23 mouse cellular contexts compared by ENCODE assay signal in the genomic region with DNA sequence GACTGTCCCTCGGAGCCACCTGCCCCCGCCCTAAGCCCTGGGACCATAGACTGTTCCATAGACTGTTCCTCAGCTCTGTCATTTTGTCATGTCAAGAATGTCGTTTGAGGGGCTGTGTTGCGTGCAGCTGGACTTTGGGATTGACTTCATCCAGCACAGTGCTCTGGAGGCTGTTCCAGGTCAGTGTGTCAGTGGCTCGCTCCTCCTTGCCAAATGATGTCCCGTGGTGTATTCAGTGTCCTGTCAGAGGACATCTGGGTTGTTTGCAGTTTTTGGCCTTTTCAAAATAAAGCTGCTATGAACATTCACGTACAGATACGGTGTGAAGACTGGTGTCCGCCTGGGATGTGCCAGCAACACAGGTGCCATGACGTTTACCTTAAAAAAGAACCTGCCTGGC. TPM values are rescaled to one million over a fixed set of nuclear protein-coding genes. Genes with fewer than 3 reads are reported as not detected.
DNase-seq lines count a peak whose midpoint lies in the region; ATAC-seq and TF ChIP-seq lines count a peak whose summit lies in the region.
"Had no signal": no experiment of that assay in that cellular context is flagged by ENCODE, and none has a peak within 500 bp of the region (broad histone marks: within the 10 kb centered on the region; RNA-seq: fewer than 3 reads in every experiment).

No protein-coding gene starts in this region.

- TF ChIP-seq EP300 in liver, postnatal 0 days (IDR thresholded peaks at IDR 0.05; ENCODE audit: low read depth), result no peak

- peak overlapping the region; percentile 72; the same call in 1 of the 2 replicates for H3K27ac ChIP-seq in forebrain, embryonic 15.5 days (replicated peaks)
- H3K27ac ChIP-seq in forebrain, embryonic 12.5 days, result no peak overlapping the region
- no peak overlapping the region for H3K27ac ChIP-seq in liver, adult 2 months (replicated peaks; ENCODE audit: insufficient read depth, low read depth, low read length)
- H3K27ac ChIP-seq in liver, postnatal 0 days (ENCODE audit: low read depth), result peak overlapping the region; percentile 50
- no peak overlapping the region for H3K27ac ChIP-seq in liver, embryonic 12.5 days
- H3K27ac ChIP-seq: embryonic facial prominence, embryonic 10.5 days; embryonic facial prominence, embryonic 12.5 days had no signal

- 85% methylated on average over 10 of the region's 10 CpGs for WGBS in forebrain, embryonic 15.5 days
- 94% methylated on average over 10 of the region's 10 CpGs for WGBS in forebrain, embryonic 12.5 days
- 35% methylated on average over 10 of the region's 10 CpGs for WGBS in liver, adult 2 months
- WGBS in liver, postnatal 0 days (ENCODE audit: insufficient replicate concordance), result 67% methylated on average over 10 of the region's 10 CpGs
- 86% methylated on average over 10 of the region's 10 CpGs for WGBS in liver, embryonic 12.5 days (ENCODE audit: insufficient replicate concordance)

- DNase-seq in liver, adult 2 months (ENCODE audit: extremely low read depth, low read depth, low spot score), result peak; percentile 88
- no peak for DNase-seq in liver
- DNase-seq in liver, postnatal 0 days, result peak; percentile 42
- DNase-seq in c-Kit-positive CD71-positive TER-119-positive erythroid progenitor cells, embryonic 14.5 days (ENCODE audit: low spot score), result no peak
- DNase-seq: adrenal gland, adult 2 months; adrenal gland, postnatal 10 days; adrenal gland, postnatal 25 days; cerebellum, adult 11-12 months; cerebellum, adult 2 months; cerebellum, adult 9-10 months; cerebellum, postnatal 25 days had no signal

- no peak for TF ChIP-seq CTCF in liver, adult 2 months (IDR thresholded peaks at IDR 0.05; ENCODE audit: low read depth, low read length)
- no peak for TF ChIP-seq CTCF in liver, postnatal 0 days (IDR thresholded peaks at IDR 0.05; ENCODE audit: low read depth)

- peaks cover 36% of the 10 kb centered on the region for H3K36me3 ChIP-seq in forebrain, embryonic 15.5 days
- H3K36me3 ChIP-seq in forebrain, embryonic 12.5 days (replicated peaks), result peaks cover 53% of the 10 kb centered on the region
- H3K36me3 ChIP-seq in liver, adult 2 months (ENCODE audit: control insufficient read depth, insufficient read depth, low read length), result peaks cover 1% of the 10 kb centered on the region; the same call in 1 of the 2 replicates
- peaks cover 24% of the 10 kb centered on the region for H3K36me3 ChIP-seq in liver, postnatal 0 days (replicated peaks; ENCODE audit: insufficient read depth, low read length)
- peaks cover 61% of the 10 kb centered on the region for H3K36me3 ChIP-seq in liver, embryonic 12.5 days
- H3K36me3 ChIP-seq in myocyte (ENCODE audit: control insufficient read depth, insufficient read depth), result peaks cover 12% of the 10 kb centered on the region

- no peak overlapping the region for H3K9ac ChIP-seq in forebrain, embryonic 15.5 days (replicated peaks)
- H3K9ac ChIP-seq in forebrain, embryonic 12.5 days, result no peak overlapping the region
- H3K9ac ChIP-seq in liver, adult 2 months (ENCODE audit: low read depth, low read length), result no peak overlapping the region
- no peak overlapping the region for H3K9ac ChIP-seq in liver, postnatal 0 days (replicated peaks)
- H3K9ac ChIP-seq in liver, embryonic 12.5 days, result no peak overlapping the region
- H3K9ac ChIP-seq: embryonic facial prominence, embryonic 12.5 days had no signal

- no peak for ATAC-seq in forebrain, embryonic 15.5 days (replicated peaks)
- ATAC-seq in forebrain, embryonic 12.5 days (ENCODE audit: low FRiP score), result no peak
- ATAC-seq in liver, postnatal 0 days, result peak; percentile 82
- no peak for ATAC-seq in liver, embryonic 12.5 days
- ATAC-seq: forebrain, embryonic 16.5 days had no signal

- no peak overlapping the region for H3K4me2 ChIP-seq in forebrain, embryonic 15.5 days (replicated peaks)
- H3K4me2 ChIP-seq in forebrain, embryonic 12.5 days, result no peak overlapping the region
- no peak overlapping the region for H3K4me2 ChIP-seq in liver, postnatal 0 days (ENCODE audit: low read depth, low read length)
- H3K4me2 ChIP-seq in liver, embryonic 12.5 days, result no peak overlapping the region
- H3K4me2 ChIP-seq in myocyte (ENCODE audit: low read depth), result no peak overlapping the region
- H3K4me2 ChIP-seq: embryonic facial prominence, embryonic 12.5 days had no signal

- no peak for TF ChIP-seq POLR2A in liver, adult 2 months (IDR thresholded peaks at IDR 0.05; ENCODE audit: extremely low read depth, insufficient read depth, low read length)
- no peak for TF ChIP-seq POLR2A in myocyte (IDR thresholded peaks at IDR 0.05; ENCODE audit: insufficient read length, low read depth)

- H3K79me2 ChIP-seq in liver, adult 2 months (ENCODE audit: control insufficient read depth, insufficient read depth, low read length), result no peaks in the 10 kb centered on the region
- no peaks in the 10 kb centered on the region for H3K79me2 ChIP-seq in myocyte (ENCODE audit: control insufficient read depth, insufficient read depth)

- no peak overlapping the region for H3ac ChIP-seq in myocyte (ENCODE audit: control insufficient read depth, insufficient read length)

- no peaks in the 10 kb centered on the region for H3K9me3 ChIP-seq in forebrain, embryonic 15.5 days
- no peaks in the 10 kb centered on the region for H3K9me3 ChIP-seq in forebrain, embryonic 12.5 days
- no peaks in the 10 kb centered on the region for H3K9me3 ChIP-seq in liver, postnatal 0 days (ENCODE audit: low read length)
- no peaks in the 10 kb centered on the region for H3K9me3 ChIP-seq in liver, embryonic 12.5 days (replicated peaks)
- H3K9me3 ChIP-seq: embryonic facial prominence, embryonic 10.5 days; embryonic facial prominence, embryonic 12.5 days had no signal

- peaks cover 51% of the 10 kb centered on the region for H3K4me1 ChIP-seq in forebrain, embryonic 15.5 days
- peaks cover 21% of the 10 kb centered on the region for H3K4me1 ChIP-seq in forebrain, embryonic 12.5 days
- peaks cover 11% of the 10 kb centered on the region for H3K4me1 ChIP-seq in liver, adult 2 months (ENCODE audit: control insufficient read depth, insufficient read depth, low read length)
- peaks cover 7% of the 10 kb centered on the region for H3K4me1 ChIP-seq in liver, postnatal 0 days (ENCODE audit: insufficient read depth)
- no peaks in the 10 kb centered on the region for H3K4me1 ChIP-seq in liver, embryonic 12.5 days
- H3K4me1 ChIP-seq: embryonic facial prominence, embryonic 10.5 days; embryonic facial prominence, embryonic 12.5 days had no signal

- H3K27me3 ChIP-seq in forebrain, embryonic 15.5 days, result no peaks in the 10 kb centered on the region
- H3K27me3 ChIP-seq in forebrain, embryonic 12.5 days, result no peaks in the 10 kb centered on the region
- no peaks in the 10 kb centered on the region for H3K27me3 ChIP-seq in liver, adult 2 months (ENCODE audit: control insufficient read depth, insufficient read depth, low read length)
- no peaks in the 10 kb centered on the region for H3K27me3 ChIP-seq in liver, postnatal 0 days (ENCODE audit: insufficient read depth, low read length)
- no peaks in the 10 kb centered on the region for H3K27me3 ChIP-seq in liver, embryonic 12.5 days (replicated peaks)
- H3K27me3 ChIP-seq in myocyte (ENCODE audit: control insufficient read depth, insufficient read depth, insufficient read length), result no peaks in the 10 kb centered on the region
- H3K27me3 ChIP-seq: embryonic facial prominence, embryonic 12.5 days had no signal

- H3K4me3 ChIP-seq in forebrain, embryonic 15.5 days, result no peak overlapping the region
- H3K4me3 ChIP-seq in forebrain, embryonic 12.5 days (replicated peaks), result no peak overlapping the region
- no peak overlapping the region for H3K4me3 ChIP-seq in liver, adult 2 months (ENCODE audit: insufficient read depth, low read depth, low read length)
- no peak overlapping the region for H3K4me3 ChIP-seq in liver, postnatal 0 days (ENCODE audit: low read depth, low read length)
- no peak overlapping the region for H3K4me3 ChIP-seq in liver, embryonic 12.5 days
- no peak overlapping the region for H3K4me3 ChIP-seq in myocyte
- H3K4me3 ChIP-seq: embryonic facial prominence, embryonic 10.5 days; embryonic facial prominence, embryonic 12.5 days had no signal

RNA-seq across cellular contexts. Expression of a gene that starts 9.8 kb away (rescaled TPM):
- 12.0 and 14.4 TPM in 2 replicates for polyA plus RNA-seq in forebrain, embryonic 15.5 days (2015; fragmentation: Nextera tagmentation; extraction: Ambion mirVana)
- 14.8 and 15.0 TPM in 2 replicates for polyA plus RNA-seq in forebrain, embryonic 12.5 days (2016; fragmentation: Nextera tagmentation; extraction: Ambion mirVana)
- total RNA-seq in liver, adult 2 months (2014; rRNA removed), result 1.8 and 2.0 TPM in 2 replicates
- 3.5 and 5.1 TPM in 2 replicates for polyA plus RNA-seq in liver, adult 2 months (2012; rRNA removed)
- polyA plus RNA-seq in liver, postnatal 0 days (2015; fragmentation: Nextera tagmentation; extraction: Ambion mirVana), result 2.0 and 2.2 TPM in 2 replicates
- polyA plus RNA-seq in liver, embryonic 12.5 days (2016; fragmentation: Nextera tagmentation; extraction: Ambion mirVana), result 4.0 and 6.9 TPM in 2 replicates
- polyA plus RNA-seq in myocyte (2012; fragmentation: generic; extraction: Trizol), result 78.6 TPM

RNA-seq across cellular contexts. Expression of a gene that starts 12.3 kb away (rescaled TPM):
- polyA plus RNA-seq in forebrain, embryonic 15.5 days (2015; fragmentation: Nextera tagmentation; extraction: Ambion mirVana), result 1.1 TPM in 1 of 2 replicates, not detected in the other
- 0.50 TPM in 1 of 2 replicates, not detected in the other for polyA plus RNA-seq in forebrain, embryonic 12.5 days (2016; fragmentation: Nextera tagmentation; extraction: Ambion mirVana)
- total RNA-seq in liver, adult 2 months (2014; rRNA removed), result not detected in 2 replicates
- not detected in 2 replicates for polyA plus RNA-seq in liver, adult 2 months (2012; rRNA removed)
- polyA plus RNA-seq in liver, postnatal 0 days (2015; fragmentation: Nextera tagmentation; extraction: Ambion mirVana), result 0.45 TPM in 1 of 2 replicates, not detected in the other
- 0.15 and 0.29 TPM in 2 replicates for polyA plus RNA-seq in liver, embryonic 12.5 days (2016; fragmentation: Nextera tagmentation; extraction: Ambion mirVana)
- 0.13 TPM for polyA plus RNA-seq in myocyte (2012; fragmentation: generic; extraction: Trizol)
- total RNA-seq: adrenal gland, adult 2 months; adrenal gland, postnatal 25 days; adrenal gland, postnatal 4 days; ES-E14; MEL had no signal
- polyA plus RNA-seq: adrenal gland, adult 2 months; embryonic facial prominence, embryonic 14.5 days; forebrain, embryonic 11.5 days had no signal

RNA-seq across cellular contexts. Expression of a gene that starts 15.2 kb away (rescaled TPM):
- polyA plus RNA-seq in forebrain, embryonic 15.5 days (2015; fragmentation: Nextera tagmentation; extraction: Ambion mirVana), result 5.2 and 5.9 TPM in 2 replicates
- polyA plus RNA-seq in forebrain, embryonic 12.5 days (2016; fragmentation: Nextera tagmentation; extraction: Ambion mirVana), result 3.4 and 4.5 TPM in 2 replicates
- total RNA-seq in liver, adult 2 months (2014; rRNA removed), result 4.4 and 6.8 TPM in 2 replicates
- polyA plus RNA-seq in liver, adult 2 months (2012; rRNA removed), result 11.3 and 14.1 TPM in 2 replicates
- polyA plus RNA-seq in liver, postnatal 0 days (2015; fragmentation: Nextera tagmentation; extraction: Ambion mirVana), result 0.92 and 1.1 TPM in 2 replicates
- 1.3 and 1.5 TPM in 2 replicates for polyA plus RNA-seq in liver, embryonic 12.5 days (2016; fragmentation: Nextera tagmentation; extraction: Ambion mirVana)
- polyA plus RNA-seq in myocyte (2012; fragmentation: generic; extraction: Trizol), result 10.2 TPM

RNA-seq across cellular contexts. Expression of a gene that starts 20.3 kb away (rescaled TPM):
- 18.2 and 19.2 TPM in 2 replicates for polyA plus RNA-seq in forebrain, embryonic 15.5 days (2015; fragmentation: Nextera tagmentation; extraction: Ambion mirVana)
- 16.7 and 17.9 TPM in 2 replicates for polyA plus RNA-seq in forebrain, embryonic 12.5 days (2016; fragmentation: Nextera tagmentation; extraction: Ambion mirVana)
- 2.6 and 4.9 TPM in 2 replicates for total RNA-seq in liver, adult 2 months (2014; rRNA removed)
- 7.7 and 9.4 TPM in 2 replicates for polyA plus RNA-seq in liver, adult 2 months (2012; rRNA removed)
- 7.4 and 8.3 TPM in 2 replicates for polyA plus RNA-seq in liver, postnatal 0 days (2015; fragmentation: Nextera tagmentation; extraction: Ambion mirVana)
- 9.0 and 10.5 TPM in 2 replicates for polyA plus RNA-seq in liver, embryonic 12.5 days (2016; fragmentation: Nextera tagmentation; extraction: Ambion mirVana)
- polyA plus RNA-seq in myocyte (2012; fragmentation: generic; extraction: Trizol), result 17.9 TPM

RNA-seq across cellular contexts. Expression of a gene that starts 31.2 kb away (rescaled TPM):
- polyA plus RNA-seq in forebrain, embryonic 15.5 days (2015; fragmentation: Nextera tagmentation; extraction: Ambion mirVana), result 38.2 and 38.6 TPM in 2 replicates
- 29.8 and 31.7 TPM in 2 replicates for polyA plus RNA-seq in forebrain, embryonic 12.5 days (2016; fragmentation: Nextera tagmentation; extraction: Ambion mirVana)
- total RNA-seq in liver, adult 2 months (2014; rRNA removed), result 1.5 and 2.2 TPM in 2 replicates
- 1.4 and 2.4 TPM in 2 replicates for polyA plus RNA-seq in liver, adult 2 months (2012; rRNA removed)
- polyA plus RNA-seq in liver, postnatal 0 days (2015; fragmentation: Nextera tagmentation; extraction: Ambion mirVana), result 2.0 TPM in 2 replicates
- polyA plus RNA-seq in liver, embryonic 12.5 days (2016; fragmentation: Nextera tagmentation; extraction: Ambion mirVana), result 3.9 TPM in 2 replicates
- polyA plus RNA-seq in myocyte (2012; fragmentation: generic; extraction: Trizol), result 30.7 TPM

Comparison
In these comparisons a context has a peak if more than half of its experiments do, and no peak if none do; other contexts are left out.
1. H3K27ac ChIP-seq: peak in forebrain, embryonic 15.5 days (single experiment) and liver, postnatal 0 days (single experiment); none in forebrain, embryonic 12.5 days (single experiment), liver, adult 2 months (single experiment) and liver, embryonic 12.5 days (single experiment).
2. DNase-seq: peak in liver, adult 2 months (single experiment) and liver, postnatal 0 days (single experiment); none in liver (single experiment) and c-Kit-positive CD71-positive TER-119-positive erythroid progenitor cells, embryonic 14.5 days (single experiment).